Mouse (Mus musculus) forebrain, embryonic 11.5 days (tissue): ENCODE data around the gene Adck1. TPM values are rescaled to one million over a fixed set of nuclear protein-coding genes. Genes with fewer than 3 reads are reported as not detected.
"Not testable (repeated sequence)": the region's sequence is repeated elsewhere in the genome, so short reads cannot be mapped to it uniquely, and the experiment has no call there.

Experiments
- ATAC-seq: fragments of 200-750 bp; cut with Nextera tagmentation; replicated peaks from 2 replicates; pipeline ENCODE4 v1.8.0; 2017; ENCODE audit warnings: moderate TSS enrichment; ENCODE audit not compliant: low FRiP score
- DNase-seq: peaks from one replicate; pipeline ENCODE4 v3.0.0-alpha.2; 2017; ENCODE audit warnings: low spot score
- H3K27ac ChIP-seq: fragments of 300-500 bp; sonication (generic); 2 replicates; pipeline ENCODE4 v1.5.1; 2014; ENCODE audit warnings: low read depth, low read length
- H3K27me3 ChIP-seq: fragments of 300-500 bp; sonication (generic); 2 replicates; pipeline ENCODE4 v1.6.1; 2014; ENCODE audit warnings: mild to moderate bottlenecking, low read length, mixed read lengths; ENCODE audit not compliant: control insufficient read depth, insufficient read depth
- H3K36me3 ChIP-seq: fragments of 300-500 bp; sonication (generic); 2 replicates; pipeline ENCODE4 v1.6.1; 2014; ENCODE audit warnings: mild to moderate bottlenecking, low read length, moderate library complexity, mixed read lengths; ENCODE audit not compliant: control insufficient read depth, insufficient read depth
- H3K4me1 ChIP-seq: fragments of 300-500 bp; sonication (generic); replicated peaks from 2 replicates; pipeline ENCODE4 v1.6.1; 2014; ENCODE audit warnings: low read length, mixed read lengths; ENCODE audit not compliant: control insufficient read depth, insufficient read depth
- H3K4me2 ChIP-seq: fragments of 300-500 bp; sonication (generic); 2 replicates; pipeline ENCODE4 v1.6.1; 2014; ENCODE audit warnings: low read depth, mild to moderate bottlenecking, low read length, moderate library complexity, mixed read lengths; ENCODE audit not compliant: severe bottlenecking
- H3K4me3 ChIP-seq: fragments of 300-500 bp; sonication (generic); 2 replicates; pipeline ENCODE4 v1.5.1; 2014; ENCODE audit warnings: low read depth, low read length
- H3K9ac ChIP-seq: fragments of 300-500 bp; sonication (generic); 2 replicates; pipeline ENCODE4 v1.6.1; 2014; ENCODE audit warnings: low read length
- H3K9me3 ChIP-seq: fragments of 300-500 bp; sonication (generic); 2 replicates; pipeline ENCODE4 v1.6.1; 2016; ENCODE audit warnings: low read length, mixed read lengths; ENCODE audit not compliant: control insufficient read depth
- WGBS: fragments of 180-500 bp; shearing (Covaris S2); extraction: QIAGEN DNeasy Blood & Tissue Kit; methylation state at CpG from one replicate; pipeline ENCODE4 v1.1.7; 2014; 5-methylcytosine and 5-hydroxymethylcytosine counted together
- polyA plus RNA-seq: library from polyadenylated mRNA; unstranded; fragments of >200 nt; fragmentation: Nextera tagmentation; extraction: Ambion mirVana; gene quantifications from 2 replicates; pipeline ENCODE4 v1.2.1, GENCODE M21; 2014

The Adck1 gene
- polyA plus RNA-seq: 15.2 and 20.9 TPM in 2 replicates

GRCm38 (mm10) chr12:88360441-88361119 lies at the start of gene Adck1:
TSS of gene Adck1 (plus strand) at chr12:88360554.
- H3K27ac ChIP-seq: 0 out of 2 replicates have a peak within 1 kb of the TSS, but pooled peaks have one; percentile 6
- under 1% methylated on average over 38 of the region's 38 CpGs for WGBS

GRCm38 (mm10) chr12:88314556-88314955 lies 45.8 kb upstream of the Adck1 start:
- DNase-seq: no peak
- 88% methylated on average over 3 of the region's 3 CpGs for WGBS
- Histone ChIP-seq H3K9me3 (no peaks in the 10 kb centered on the region), H3K4me1 (no peaks in the 10 kb centered on the region), H3K4me2 (no peak overlapping the region), H3K4me3 (no peak overlapping the region), H3K36me3 (no peaks in the 10 kb centered on the region), H3K27me3 (no peaks in the 10 kb centered on the region), H3K27ac (no peak overlapping the region), H3K9ac (no peak overlapping the region)
- ATAC-seq: no peak

More at GRCm38 (mm10) chr12:88360441-88361119, at the start of gene Adck1:
- no peaks in the 10 kb centered on the region for H3K27me3 ChIP-seq
- H3K4me3 ChIP-seq: peak within 1 kb of the TSS; percentile 66
- H3K9ac ChIP-seq: peak within 1 kb of the TSS; percentile 71
- H3K4me2 ChIP-seq: peak within 1 kb of the TSS; percentile 77
- no peaks in the 10 kb centered on the region for H3K36me3 ChIP-seq
- DNase-seq (peak; percentile 90), ATAC-seq (peak; percentile 96)
- no peaks in the 10 kb centered on the region for H3K9me3 ChIP-seq
- H3K4me1 ChIP-seq: no peaks in the 10 kb centered on the region

- ATAC-seq: not testable (repeated sequence)
- WGBS: 89% methylated on average over 2 of the region's 2 CpGs
Measured at GRCm38 (mm10) chr12:88323926-88324325, 36.4 kb upstream of the Adck1 start, which contains the start of gene Gm5039. TSS of gene Gm5039 (minus strand) at chr12:88324026.

GRCm38 (mm10) chr12:88336662-88337413 lies 23.5 kb upstream of the Adck1 start:
- H3K4me3 ChIP-seq, H3K9ac ChIP-seq, H3K9me3 ChIP-seq, H3K36me3 ChIP-seq, H3K4me2 ChIP-seq, H3K27me3 ChIP-seq, DNase-seq, H3K4me1 ChIP-seq, H3K27ac ChIP-seq, ATAC-seq: not testable (repeated sequence)
- 81% methylated on average over 4 of the region's 4 CpGs for WGBS

More at GRCm38 (mm10) chr12:88323926-88324325, 36.4 kb upstream of the Adck1 start, which contains the start of gene Gm5039:
- DNase-seq, H3K4me3 ChIP-seq, H3K27me3 ChIP-seq, H3K4me1 ChIP-seq, H3K4me2 ChIP-seq, H3K27ac ChIP-seq, H3K9me3 ChIP-seq, H3K9ac ChIP-seq, H3K36me3 ChIP-seq: not testable (repeated sequence)

- not testable (repeated sequence) for DNase-seq
- WGBS: 19% methylated on average over 2 of the region's 2 CpGs
Measured at GRCm38 (mm10) chr12:88341286-88341685, 19.1 kb upstream of the Adck1 start.

GRCm38 (mm10) chr12:88354182-88354702 lies 6.1 kb upstream of the Adck1 start:
- H3K4me3 ChIP-seq: peak overlapping the region; percentile 21
- no peak overlapping the region for H3K27ac ChIP-seq
- H3K4me1 ChIP-seq: no peaks in the 10 kb centered on the region
- H3K9me3 ChIP-seq: no peaks in the 10 kb centered on the region
- H3K4me2 ChIP-seq: peak overlapping the region; percentile 51
- WGBS: 15% methylated on average over 39 of the region's 41 CpGs
- peak; percentile 60 for DNase-seq
- H3K27me3 ChIP-seq: no peaks in the 10 kb centered on the region
- ATAC-seq: peak; percentile 78
- H3K9ac ChIP-seq: peak overlapping the region; percentile 39
- H3K36me3 ChIP-seq: no peaks in the 10 kb centered on the region

More at GRCm38 (mm10) chr12:88341286-88341685, 19.1 kb upstream of the Adck1 start:
- not testable (repeated sequence) for H3K9me3 ChIP-seq, ATAC-seq, H3K9ac ChIP-seq, H3K36me3 ChIP-seq, H3K27me3 ChIP-seq, H3K4me2 ChIP-seq, H3K27ac ChIP-seq, H3K4me1 ChIP-seq, H3K4me3 ChIP-seq

- WGBS: 58% methylated on average over 9 of the region's 9 CpGs
Measured at GRCm38 (mm10) chr12:88361120-88361445, 729 bp downstream of the Adck1 start.

GRCm38 (mm10) chr12:88367673-88368072 lies 7.3 kb downstream of the Adck1 start:
- Histone ChIP-seq H3K9me3 (no peaks in the 10 kb centered on the region), H3K9ac (no peak overlapping the region), H3K27ac (no peak overlapping the region), H3K27me3 (no peaks in the 10 kb centered on the region), H3K4me2 (no peak overlapping the region), H3K4me1 (no peaks in the 10 kb centered on the region), H3K36me3 (no peaks in the 10 kb centered on the region), H3K4me3 (no peak overlapping the region)
- DNase-seq: no peak
- 86% methylated on average over 4 of the region's 4 CpGs for WGBS
- ATAC-seq: no peak

More at GRCm38 (mm10) chr12:88361120-88361445, 729 bp downstream of the Adck1 start:
- no peaks in the 10 kb centered on the region for H3K27me3 ChIP-seq
- ATAC-seq (peak; percentile 6; the same call in 1 of the 2 replicates), DNase-seq (no peak)
- H3K9ac ChIP-seq: peak overlapping the region; percentile 71
- H3K4me2 ChIP-seq: peak overlapping the region; percentile 77
- H3K4me3 ChIP-seq: peak overlapping the region; percentile 66
- no peaks in the 10 kb centered on the region for H3K4me1 ChIP-seq
- H3K36me3 ChIP-seq: no peaks in the 10 kb centered on the region
- no peaks in the 10 kb centered on the region for H3K9me3 ChIP-seq
- 0 out of 2 replicates have a peak overlapping the region, but pooled peaks have one; percentile 6 for H3K27ac ChIP-seq
